Mouse (Mus musculus): ENCODE results near the gene Krtap1-5. TPM values are rescaled to one million over a fixed set of nuclear protein-coding genes. Genes with fewer than 3 reads are reported as not detected.
"Not testable (repeated sequence)": the region's sequence is repeated elsewhere in the genome, so short reads cannot be mapped to it uniquely, and the experiment has no call there.

Gene Krtap1-5
- polyA plus RNA-seq (2012; rRNA removed): not detected in 2 replicates

DNA sequence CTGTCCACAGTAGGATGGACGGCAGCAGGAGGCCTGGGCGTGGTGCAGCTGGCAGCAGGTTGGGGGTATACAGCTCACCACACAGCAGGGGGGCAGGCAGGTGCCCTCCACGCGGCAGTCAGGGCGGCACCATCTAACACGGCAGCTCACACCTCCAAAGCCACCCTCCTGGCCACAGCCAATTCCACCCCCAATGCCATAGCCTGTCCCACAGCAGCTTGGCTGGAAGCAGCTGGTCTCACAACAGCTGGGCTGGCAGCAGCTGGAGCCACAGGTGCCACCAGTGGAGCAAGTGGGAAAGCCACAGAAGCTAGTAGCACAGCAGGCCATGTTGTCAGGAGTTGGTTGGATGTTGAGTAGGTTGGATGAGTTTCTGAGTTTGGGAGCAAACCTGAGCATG, at the start of gene Krtap1-5:
TSS of gene Krtap1-5 (minus strand) at position 381 of the 400 bp plus-strand sequence.
- WGBS: 80% methylated on average over 6 of the region's 6 CpGs
- DNase-seq (ENCODE audit: low read depth, low spot score): no peak

DNA sequence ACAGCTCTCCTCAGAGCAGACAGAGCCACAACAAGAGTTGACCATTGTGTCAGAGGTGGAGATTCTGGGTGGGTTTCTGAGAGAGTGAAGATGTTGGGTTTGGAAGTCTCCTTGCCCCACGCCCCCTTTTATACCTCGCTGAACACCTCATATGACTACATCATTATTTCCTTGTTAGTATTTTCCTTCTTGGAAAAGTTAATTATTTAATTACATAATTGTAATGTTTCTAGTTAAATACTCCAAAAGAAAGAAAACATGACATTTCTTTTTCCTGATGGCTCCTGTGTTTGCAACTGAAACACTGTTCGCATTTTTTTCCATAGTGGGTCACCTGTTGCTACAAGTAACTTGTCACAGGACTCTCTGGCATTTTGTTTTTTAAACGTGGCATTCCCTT, 47.3 kb upstream of the Krtap1-5 start, which contains the start of gene Krtap4-1:
TSS of gene Krtap4-1 (minus strand) at position 101 of the 400 bp plus-strand sequence.
- 65% methylated on average over 4 of the region's 4 CpGs for WGBS
- DNase-seq (ENCODE audit: low read depth, low spot score): no peak

- DNase-seq (ENCODE audit: low read depth, low spot score): no peak
- 67% methylated on average over 2 of the region's 2 CpGs for WGBS
These were observed 39.5 kb upstream of the Krtap1-5 start, which contains the start of gene Gm11562 for GRCm38 (mm10) chr11:99620335-99620734. Gene Gm11562, minus strand, starts transcription at chr11:99620435.

DNA sequence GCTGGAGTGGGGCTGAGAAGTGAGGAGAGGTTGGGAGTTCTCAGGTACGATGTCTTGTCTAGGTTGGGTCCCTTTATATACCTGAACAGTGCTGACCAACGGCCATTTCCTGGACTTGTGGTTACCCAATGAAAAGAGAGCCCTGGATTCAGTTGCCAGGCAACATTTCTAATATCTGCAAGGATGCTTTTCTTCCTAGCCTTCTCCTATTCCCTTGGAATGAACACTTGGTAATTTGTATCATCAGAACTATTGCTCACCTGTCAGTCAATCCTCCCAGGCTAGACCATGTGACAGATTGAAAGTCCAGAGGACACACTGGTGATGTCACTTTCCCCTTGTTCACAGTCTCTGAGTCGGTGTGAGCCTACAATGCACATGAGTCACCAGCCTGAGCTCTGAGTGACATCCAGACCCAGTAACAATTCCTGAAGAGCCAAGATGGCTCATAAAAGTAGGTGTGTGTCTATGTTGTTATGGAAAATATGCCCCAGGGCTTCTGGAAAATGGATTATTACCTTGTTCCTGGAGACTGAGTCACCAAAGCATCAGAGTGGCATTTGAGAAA, 34.1 kb upstream of the Krtap1-5 start, which contains the start of gene Krtap2-4:
TSS of gene Krtap2-4 (minus strand) at position 51 of the 568 bp plus-strand sequence.
- 42% methylated on average over 3 of the region's 3 CpGs for WGBS
- peak; percentile 31 for DNase-seq (ENCODE audit: low read depth, low spot score)

DNA sequence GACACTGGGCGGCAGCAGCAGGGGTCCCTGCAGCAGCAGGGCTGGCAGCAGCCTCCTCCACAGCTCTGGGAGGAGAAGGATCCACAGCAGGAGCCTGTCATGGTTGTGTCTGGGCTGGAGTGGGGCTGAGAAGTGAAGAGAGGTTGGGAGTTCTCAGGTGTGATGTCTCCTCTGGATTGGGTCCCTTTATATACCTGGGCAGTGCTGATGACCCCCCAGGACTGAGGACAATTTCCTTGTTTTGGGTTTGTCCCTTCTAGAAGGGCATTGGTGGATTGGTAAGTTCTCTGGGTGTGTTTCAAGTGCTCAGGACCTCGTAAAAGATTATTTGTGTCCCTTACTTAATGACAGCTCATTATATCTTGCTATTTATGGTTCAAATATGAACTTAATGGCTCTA, 29.3 kb upstream of the Krtap1-5 start, which contains the start of gene Gm11937:
TSS of gene Gm11937 (minus strand) at position 101 of the 400 bp plus-strand sequence.
- WGBS: 44% methylated on average over 1 of the region's 2 CpGs
- DNase-seq (ENCODE audit: low read depth, low spot score): not testable (repeated sequence)

DNA sequence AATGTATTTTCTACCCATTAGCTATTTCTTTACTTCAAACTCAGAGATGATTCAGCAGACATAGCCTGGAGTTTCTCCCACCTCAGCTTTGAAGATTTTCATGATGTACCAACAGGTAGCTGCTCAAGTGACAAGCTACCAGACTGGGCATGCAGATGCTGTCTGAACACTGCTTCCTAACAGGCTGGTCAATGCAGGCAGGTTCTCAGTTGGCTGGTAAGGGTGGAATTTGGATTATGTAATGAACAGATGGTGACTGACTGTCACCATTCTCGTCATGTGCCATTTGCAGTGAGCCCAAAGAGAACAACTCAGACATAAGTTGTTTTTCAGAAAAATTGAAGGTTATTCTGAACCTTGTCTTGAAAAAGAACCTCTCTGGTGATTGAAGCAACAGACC, 28.3 kb upstream of the Krtap1-5 start:
- DNase-seq (ENCODE audit: low read depth, low spot score): no peak
- WGBS: 76% methylated on average over 1 of the region's 1 CpGs

- DNase-seq (ENCODE audit: low read depth, low spot score): not testable (repeated sequence)
- 22% methylated on average over 1 of the region's 1 CpGs for WGBS
These were observed 22.4 kb upstream of the Krtap1-5 start, which contains the start of gene Gm11938 for GRCm38 (mm10) chr11:99603208-99603607. Gene Gm11938, minus strand, starts transcription at chr11:99603308.

- WGBS: 74% methylated on average over 6 of the region's 6 CpGs
- DNase-seq (ENCODE audit: low read depth, low spot score): not testable (repeated sequence)
These were observed 16.9 kb upstream of the Krtap1-5 start, which contains the start of gene Krtap9-3 for GRCm38 (mm10) chr11:99597742-99598141. Gene Krtap9-3, minus strand, starts transcription at chr11:99598105.

- DNase-seq (ENCODE audit: low read depth, low spot score): no peak
- WGBS: 68% methylated on average over 6 of the region's 6 CpGs
These were observed 10.2 kb upstream of the Krtap1-5 start, which contains the start of gene Krtap1-3 for GRCm38 (mm10) chr11:99590981-99591380. Gene Krtap1-3, minus strand, starts transcription at chr11:99591339.

GRCm38 (mm10) chr11:99585096-99585495, 4.3 kb upstream of the Krtap1-5 start:
- 78% methylated on average over 7 of the region's 7 CpGs for WGBS
- no peak for DNase-seq (ENCODE audit: low read depth, low spot score)

GRCm38 (mm10) chr11:99583245-99583704, 2.5 kb upstream of the Krtap1-5 start, which contains the start of gene Krtap1-4:
Gene Krtap1-4, minus strand, starts transcription at chr11:99583654.
- 68% methylated on average over 5 of the region's 5 CpGs for WGBS
- DNase-seq (ENCODE audit: low read depth, low spot score): no peak

DNA sequence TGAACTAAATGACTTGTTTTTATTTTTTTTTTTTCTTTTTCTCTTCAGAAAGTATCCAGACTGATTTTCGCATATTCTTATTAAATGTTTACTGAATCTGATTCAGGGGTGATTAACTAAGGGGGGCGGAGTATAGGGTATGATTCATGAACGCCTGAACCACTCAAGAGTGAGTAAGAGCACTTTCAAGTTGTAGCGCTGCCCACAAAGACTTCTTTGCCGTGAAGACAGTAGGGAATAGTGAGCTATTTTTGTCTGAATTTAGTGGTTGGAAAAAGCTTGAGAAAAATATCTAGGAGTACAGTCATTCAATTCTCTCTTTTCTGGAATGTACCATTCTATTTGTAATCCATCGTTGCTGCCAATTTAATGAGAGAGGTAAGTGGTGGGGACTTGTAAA, 748 bp upstream of the Krtap1-5 start:
- WGBS: 73% methylated on average over 6 of the region's 6 CpGs
- no peak for DNase-seq (ENCODE audit: low read depth, low spot score)

GRCm38 (mm10) chr11:99581051-99581450, 235 bp upstream of the Krtap1-5 start:
- WGBS: 82% methylated on average over 5 of the region's 5 CpGs
- no peak for DNase-seq (ENCODE audit: low read depth, low spot score)

GRCm38 (mm10) chr11:99574106-99574505, 6.7 kb downstream of the Krtap1-5 start:
- 2% methylated on average over 7 of the region's 7 CpGs for WGBS
- DNase-seq (ENCODE audit: low read depth, low spot score): peak; percentile 33

DNA sequence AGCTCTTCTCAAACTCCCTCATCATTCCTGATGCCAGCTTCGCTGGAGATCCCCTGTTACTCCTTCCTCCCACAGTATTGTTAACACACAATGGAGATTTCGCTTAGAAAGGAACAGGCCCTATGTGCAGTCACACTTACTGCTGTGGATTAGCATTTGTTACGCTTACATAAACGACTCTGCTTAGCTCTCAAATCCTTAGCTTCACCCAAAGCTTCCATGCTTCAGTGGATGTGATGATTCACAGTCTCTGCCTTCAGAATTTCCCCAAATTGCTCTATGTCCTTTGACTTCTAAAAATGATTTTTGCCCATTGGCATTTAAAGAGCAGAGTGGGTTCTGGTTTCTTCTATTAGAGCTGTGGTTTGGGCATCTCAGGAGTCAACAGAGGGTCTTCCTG, 7.7 kb downstream of the Krtap1-5 start:
- no peak for DNase-seq (ENCODE audit: low read depth, low spot score)
- 72% methylated on average over 4 of the region's 4 CpGs for WGBS

DNA sequence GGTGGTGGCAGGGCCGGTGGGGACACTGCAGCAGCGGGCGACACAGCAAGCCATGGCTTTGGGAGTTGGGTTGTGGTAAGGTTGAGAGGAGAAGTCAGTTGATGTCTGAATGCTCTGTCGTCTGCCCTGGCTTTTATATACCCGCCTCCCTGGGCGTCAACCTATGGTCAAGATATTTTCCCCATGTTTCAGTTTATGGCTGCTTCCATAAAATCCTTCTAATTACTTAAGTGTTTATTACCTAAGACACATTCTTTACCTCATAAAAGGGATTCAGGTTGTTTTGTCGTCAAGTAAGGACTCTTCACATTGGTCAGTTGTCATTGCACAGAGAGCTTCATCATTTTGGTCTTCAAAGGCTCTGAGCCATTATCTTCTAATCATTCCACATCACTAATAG, 14.3 kb downstream of the Krtap1-5 start, which contains the start of gene Krtap3-1:
TSS of gene Krtap3-1 (minus strand) at position 101 of the 400 bp plus-strand sequence.
- DNase-seq (ENCODE audit: low read depth, low spot score): peak; percentile 27
- WGBS: 40% methylated on average over 7 of the region's 7 CpGs

- no peak for DNase-seq (ENCODE audit: low read depth, low spot score)
- WGBS: 82% methylated on average over 6 of the region's 6 CpGs
These were observed 18.2 kb downstream of the Krtap1-5 start for GRCm38 (mm10) chr11:99562580-99562979.

GRCm38 (mm10) chr11:99559366-99559765, 21.4 kb downstream of the Krtap1-5 start, which contains the start of gene Gm11939:
Gene Gm11939, minus strand, starts transcription at chr11:99559466.
- WGBS: 39% methylated on average over 9 of the region's 9 CpGs
- DNase-seq (ENCODE audit: low read depth, low spot score): no peak

DNA sequence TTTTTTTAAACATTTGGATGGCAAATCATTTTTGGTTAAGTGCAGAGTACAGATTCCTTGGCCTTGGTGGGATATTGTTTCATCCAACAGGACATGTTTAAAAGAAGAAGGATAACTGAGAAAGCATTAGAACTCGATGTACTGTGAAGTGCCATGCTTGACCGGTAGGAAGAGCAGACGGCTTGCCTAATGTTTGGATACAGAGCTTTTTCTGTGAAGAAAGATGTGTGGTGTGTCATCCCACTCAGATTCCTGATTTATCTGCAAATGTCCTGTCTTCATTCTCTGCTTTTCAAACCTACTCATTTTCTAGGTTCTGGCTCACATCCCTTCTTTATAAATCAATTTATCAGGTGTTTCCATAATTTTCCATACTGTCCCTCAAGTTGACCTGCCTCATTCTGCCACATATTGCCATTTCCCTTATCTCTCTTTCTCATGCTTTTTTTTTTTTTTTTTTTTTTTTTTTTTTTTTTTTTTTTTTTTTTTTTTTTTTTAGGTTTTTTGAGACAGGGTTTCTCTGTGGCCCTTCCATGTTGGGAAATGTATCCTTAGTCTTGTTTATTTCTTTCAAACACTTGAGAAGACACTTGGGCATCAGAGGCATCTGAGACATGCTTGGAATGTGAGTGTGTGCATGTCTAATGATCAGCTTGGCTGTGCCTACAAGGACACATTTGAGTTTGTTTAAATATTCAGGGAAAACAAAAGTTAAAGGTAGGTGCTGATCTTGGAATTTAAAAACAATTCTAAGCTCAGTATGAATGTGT, 22.7 kb downstream of the Krtap1-5 start:
- 81% methylated on average over 3 of the region's 3 CpGs for WGBS
- DNase-seq (ENCODE audit: low read depth, low spot score): no peak

DNA sequence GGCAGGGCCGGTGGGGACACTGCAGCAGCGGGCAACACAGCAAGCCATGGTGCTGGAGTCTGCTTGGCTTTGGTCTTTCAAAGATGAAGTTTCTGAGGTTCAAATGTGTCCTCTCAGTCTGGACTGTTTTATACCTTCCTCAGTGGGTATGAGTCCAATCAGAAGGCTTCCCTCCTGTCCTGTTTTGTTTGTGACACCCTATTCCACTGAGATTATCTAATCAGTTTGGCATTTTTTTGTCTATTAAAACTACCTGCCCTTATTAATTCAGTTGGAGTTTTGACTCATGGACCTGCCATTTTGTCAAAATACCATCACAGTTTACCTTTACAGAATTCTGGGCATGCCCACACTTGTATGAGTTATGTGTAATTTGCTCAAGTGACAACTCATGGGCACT, 24.1 kb downstream of the Krtap1-5 start, which contains the start of gene Krtap3-2:
TSS of gene Krtap3-2 (minus strand) at position 101 of the 400 bp plus-strand sequence.
- no peak for DNase-seq (ENCODE audit: low read depth, low spot score)
- 100% methylated on average over 2 of the region's 2 CpGs for WGBS
